Mouse (Mus musculus): ENCODE measurements around the gene Fzr1.

The Fzr1 gene

GRCm38 (mm10) chr10:81383802-81384604 is 5.7 kb upstream of the Fzr1 start, which contains the start of the genes Dohh and Gm48551:
Gene Dohh, plus strand, starts transcription at chr10:81384428.
Gene Gm48551, plus strand, starts transcription at chr10:81384466.
- peak; percentile 88 for DNase-seq (ENCODE audit: extremely low read depth, low read depth, low spot score)

GRCm38 (mm10) chr10:81382039-81382438 is 3.7 kb upstream of the Fzr1 start:
- DNase-seq (ENCODE audit: extremely low read depth, low read depth, low spot score): no peak

- no peak for DNase-seq (ENCODE audit: extremely low read depth, low read depth, low spot score)
Measured at GRCm38 (mm10) chr10:81379809-81380378, 1.6 kb upstream of the Fzr1 start.

GRCm38 (mm10) chr10:81379183-81379553 is 852 bp upstream of the Fzr1 start:
- no peak for DNase-seq (ENCODE audit: extremely low read depth, low read depth, low spot score)

GRCm38 (mm10) chr10:81378553-81379182 is 352 bp upstream of the Fzr1 start:
- DNase-seq (ENCODE audit: extremely low read depth, low read depth, low spot score): peak; percentile 87

- DNase-seq (ENCODE audit: extremely low read depth, low read depth, low spot score): no peak
Measured at GRCm38 (mm10) chr10:81377362-81377664, 1.0 kb downstream of the Fzr1 start.

GRCm38 (mm10) chr10:81376561-81377361 is 1.6 kb downstream of the Fzr1 start:
- DNase-seq (ENCODE audit: extremely low read depth, low read depth, low spot score): no peak

GRCm38 (mm10) chr10:81375322-81375721 is 3.0 kb downstream of the Fzr1 start:
- DNase-seq (ENCODE audit: extremely low read depth, low read depth, low spot score): no peak

GRCm38 (mm10) chr10:81367207-81367495 is 11.2 kb downstream of the Fzr1 start:
- no peak for DNase-seq (ENCODE audit: extremely low read depth, low read depth, low spot score)

- no peak for DNase-seq (ENCODE audit: extremely low read depth, low read depth, low spot score)
Measured at GRCm38 (mm10) chr10:81366477-81367206, 11.7 kb downstream of the Fzr1 start.

GRCm38 (mm10) chr10:81365672-81366476 is 12.4 kb downstream of the Fzr1 start, which contains the start of gene 4930404N11Rik:
Gene 4930404N11Rik, minus strand, starts transcription at chr10:81365816.
- no peak for DNase-seq (ENCODE audit: extremely low read depth, low read depth, low spot score)

GRCm38 (mm10) chr10:81365073-81365472 is 13.2 kb downstream of the Fzr1 start:
- no peak for DNase-seq (ENCODE audit: extremely low read depth, low read depth, low spot score)

GRCm38 (mm10) chr10:81364666-81365065 is 13.7 kb downstream of the Fzr1 start:
- DNase-seq (ENCODE audit: extremely low read depth, low read depth, low spot score): no peak

- no peak for DNase-seq (ENCODE audit: extremely low read depth, low read depth, low spot score)
Measured at GRCm38 (mm10) chr10:81363436-81364346, 14.6 kb downstream of the Fzr1 start.

GRCm38 (mm10) chr10:81362336-81362949 is 15.9 kb downstream of the Fzr1 start:
- DNase-seq (ENCODE audit: extremely low read depth, low read depth, low spot score): no peak

GRCm38 (mm10) chr10:81360721-81361120 is 17.6 kb downstream of the Fzr1 start:
- DNase-seq (ENCODE audit: extremely low read depth, low read depth, low spot score): no peak

GRCm38 (mm10) chr10:81358841-81359240 is 19.5 kb downstream of the Fzr1 start:
- DNase-seq (ENCODE audit: extremely low read depth, low read depth, low spot score): no peak

GRCm38 (mm10) chr10:81358209-81358608 is 20.1 kb downstream of the Fzr1 start:
- DNase-seq (ENCODE audit: extremely low read depth, low read depth, low spot score): no peak

Measured in fat pad, adult 2 months (tissue).